Mouse (Mus musculus) myocyte (in vitro differentiated cells): ENCODE results near the gene Olfr963. TPM values are rescaled to one million over a fixed set of nuclear protein-coding genes. Genes with fewer than 3 reads are reported as not detected.

Experiments used
- H3K27me3 ChIP-seq: one replicate; pipeline ENCODE4 v1.6.1; 2011; ENCODE audit not compliant: control insufficient read depth, insufficient read depth, insufficient read length
- H3K36me3 ChIP-seq: one replicate; pipeline ENCODE4 v1.6.1; 2011; ENCODE audit not compliant: control insufficient read depth, insufficient read depth
- H3K4me2 ChIP-seq: one replicate; pipeline ENCODE4 v1.6.1; 2011; ENCODE audit warnings: low read depth, control low read depth
- H3K4me3 ChIP-seq: one replicate; pipeline ENCODE4 v1.5.1; 2011; ENCODE audit warnings: mild to moderate bottlenecking, control low read depth, moderate library complexity
- H3K79me2 ChIP-seq: one replicate; pipeline ENCODE4 v1.6.1; 2011; ENCODE audit not compliant: control insufficient read depth, insufficient read depth
- H3ac ChIP-seq: one replicate; pipeline ENCODE4 v1.6.1; 2011; ENCODE audit not compliant: control insufficient read depth, insufficient read length
- CEBPB ChIP-seq: IDR thresholded peaks from 2 replicates; pipeline ENCODE4 v1.6.1; 2011; ENCODE audit warnings: mild to moderate bottlenecking, moderate library complexity; ENCODE audit not compliant: poor library complexity, insufficient read depth, severe bottlenecking
- E2F4 ChIP-seq: IDR thresholded peaks from one replicate; pipeline ENCODE4 v1.6.1; 2011; ENCODE audit warnings: mild to moderate bottlenecking, control low read depth, moderate library complexity; ENCODE audit not compliant: insufficient read depth
- MAX ChIP-seq: IDR thresholded peaks from one replicate; pipeline ENCODE4 v1.6.1; 2011; ENCODE audit warnings: low read depth, mild to moderate bottlenecking, control low read depth
- MYOD1 ChIP-seq, 3 experiments: IDR thresholded peaks; one replicate each; pipeline ENCODE4 v1.6.1; 2011; ENCODE audit warnings: control low read depth in 2 of 3, low read depth in 2 of 3, mild to moderate bottlenecking in 2 of 3, moderate library complexity in 1 of 3; ENCODE audit not compliant: insufficient read length in 2 of 3, control insufficient read depth in 1 of 3
- MYOG ChIP-seq, 3 experiments: IDR thresholded peaks; one replicate each; pipeline ENCODE4 v1.6.1; 2011; ENCODE audit warnings: control low read depth in 2 of 3, low read depth in 2 of 3, mild to moderate bottlenecking in 2 of 3; ENCODE audit not compliant: insufficient read length in 2 of 3, control insufficient read depth in 1 of 3, insufficient read depth in 1 of 3
- POLR2A ChIP-seq: IDR thresholded peaks from one replicate; pipeline ENCODE4 v1.6.1; 2011; ENCODE audit warnings: low read depth, mild to moderate bottlenecking, control low read depth, moderate library complexity; ENCODE audit not compliant: insufficient read length
- POLR2AphosphoS2 ChIP-seq: IDR thresholded peaks from one replicate; pipeline ENCODE4 v1.6.1; 2011; ENCODE audit warnings: low read depth, control low read depth; ENCODE audit not compliant: insufficient read length
- REST ChIP-seq: IDR thresholded peaks from one replicate; pipeline ENCODE4 v1.6.1; 2011; ENCODE audit warnings: mild to moderate bottlenecking, control low read depth, moderate library complexity; ENCODE audit not compliant: insufficient read depth, insufficient read length
- SRF ChIP-seq: IDR thresholded peaks from one replicate; pipeline ENCODE4 v1.6.1; 2011; ENCODE audit warnings: low read depth; ENCODE audit not compliant: control insufficient read depth, insufficient read length
- TCF12 ChIP-seq: IDR thresholded peaks from one replicate; pipeline ENCODE4 v1.6.1; 2011; ENCODE audit warnings: mild to moderate bottlenecking, control low read depth; ENCODE audit not compliant: poor library complexity, insufficient read depth, severe bottlenecking
- TCF3 ChIP-seq: IDR thresholded peaks from one replicate; pipeline ENCODE4 v1.6.1; 2011; ENCODE audit warnings: low read depth, control low read depth; ENCODE audit not compliant: insufficient read length
- USF1 ChIP-seq: IDR thresholded peaks from one replicate; pipeline ENCODE4 v1.6.1; 2011; ENCODE audit warnings: low read depth, mild to moderate bottlenecking, control low read depth, moderate library complexity
- polyA plus RNA-seq: library from polyadenylated mRNA; unstranded; fragments of >200 nt; fragmentation: generic; extraction: Trizol; gene quantifications from one replicate; pipeline ENCODE4 v1.2.1, GENCODE M21; 2012; ENCODE audit warnings: missing spikeins

Olfr963 gene
- polyA plus RNA-seq, 1 experiment, result not detected

- no peaks in the 10 kb centered on the region for H3K79me2 ChIP-seq
- H3K4me3 ChIP-seq, result no peak within 1 kb of the TSS
- H3ac ChIP-seq, result no peak within 1 kb of the TSS
- TF ChIP-seq SRF (no peak), CEBPB (no peak), TCF3 (no peak), POLR2AphosphoS2 (no peak), REST (no peak), MAX (no peak), POLR2A (no peak), MYOG (IDR thresholded peaks at IDR 0.05; ENCODE audit: control insufficient read depth in 1 of 3, insufficient read depth in 1 of 3, insufficient read length in 2 of 3, low read depth in 2 of 3) (no peak), TCF12 (no peak), USF1 (no peak), MYOD1 (IDR thresholded peaks at IDR 0.05; ENCODE audit: control insufficient read depth in 1 of 3, insufficient read length in 2 of 3, low read depth in 2 of 3) (no peak), E2F4 (no peak)
- no peaks in the 10 kb centered on the region for H3K27me3 ChIP-seq
- H3K4me2 ChIP-seq, result no peak within 1 kb of the TSS
- no peaks in the 10 kb centered on the region for H3K36me3 ChIP-seq
Measured at GRCm38 (mm10) chr9:39644785-39645184, 22.2 kb upstream of the Olfr963 start, which contains the start of gene Olfr961. TSS of gene Olfr961 (plus strand) at chr9:39645085.

GRCm38 (mm10) chr9:39647382-39647781 lies 19.6 kb upstream of the Olfr963 start:
- Histone ChIP-seq H3K79me2 (no peaks in the 10 kb centered on the region), H3K36me3 (no peaks in the 10 kb centered on the region), H3K27me3 (no peaks in the 10 kb centered on the region), H3ac (no peak overlapping the region), H3K4me3 (no peak overlapping the region), H3K4me2 (no peak overlapping the region)
- TF ChIP-seq MYOG (IDR thresholded peaks at IDR 0.05; ENCODE audit: control insufficient read depth in 1 of 3, insufficient read depth in 1 of 3, insufficient read length in 2 of 3, low read depth in 2 of 3), result no peak
- TF ChIP-seq USF1, result no peak
- no peak for TF ChIP-seq MYOD1 (IDR thresholded peaks at IDR 0.05; ENCODE audit: control insufficient read depth in 1 of 3, insufficient read length in 2 of 3, low read depth in 2 of 3)
- no peak for TF ChIP-seq E2F4
- no peak for TF ChIP-seq POLR2A
- no peak for TF ChIP-seq CEBPB
- TF ChIP-seq REST, result no peak

- Histone ChIP-seq H3ac (no peak overlapping the region), H3K27me3 (no peaks in the 10 kb centered on the region), H3K36me3 (no peaks in the 10 kb centered on the region), H3K79me2 (no peaks in the 10 kb centered on the region), H3K4me3 (no peak overlapping the region), H3K4me2 (no peak overlapping the region)
- TF ChIP-seq CEBPB (no peak), MYOD1 (IDR thresholded peaks at IDR 0.05; ENCODE audit: control insufficient read depth in 1 of 3, insufficient read length in 2 of 3, low read depth in 2 of 3) (no peak), TCF3 (no peak), TCF12 (no peak), POLR2A (no peak), MAX (no peak), SRF (no peak), MYOG (IDR thresholded peaks at IDR 0.05; ENCODE audit: control insufficient read depth in 1 of 3, insufficient read depth in 1 of 3, insufficient read length in 2 of 3, low read depth in 2 of 3) (no peak)
Measured at GRCm38 (mm10) chr9:39654756-39655396, 12.1 kb upstream of the Olfr963 start.

- no peaks in the 10 kb centered on the region for H3K79me2 ChIP-seq
- no peaks in the 10 kb centered on the region for H3K36me3 ChIP-seq
- H3ac ChIP-seq, result no peak overlapping the region
- H3K27me3 ChIP-seq, result no peaks in the 10 kb centered on the region
- no peak overlapping the region for H3K4me2 ChIP-seq
- H3K4me3 ChIP-seq, result no peak overlapping the region
- TF ChIP-seq MYOD1 (IDR thresholded peaks at IDR 0.05; ENCODE audit: control insufficient read depth in 1 of 3, insufficient read length in 2 of 3, low read depth in 2 of 3) (no peak), TCF3 (no peak), SRF (no peak), MAX (no peak), MYOG (IDR thresholded peaks at IDR 0.05; ENCODE audit: control insufficient read depth in 1 of 3, insufficient read depth in 1 of 3, insufficient read length in 2 of 3, low read depth in 2 of 3) (no peak), E2F4 (no peak), USF1 (no peak), CEBPB (no peak)
Measured at GRCm38 (mm10) chr9:39669723-39670122, 2.7 kb downstream of the Olfr963 start.

- TF ChIP-seq CEBPB, result no peak
- H3K27me3 ChIP-seq, result no peaks in the 10 kb centered on the region
- no peak overlapping the region for H3K4me3 ChIP-seq
- H3K36me3 ChIP-seq, result no peaks in the 10 kb centered on the region
- no peak overlapping the region for H3ac ChIP-seq
- H3K4me2 ChIP-seq, result no peak overlapping the region
- no peaks in the 10 kb centered on the region for H3K79me2 ChIP-seq
Measured at GRCm38 (mm10) chr9:39674820-39675219, 7.8 kb downstream of the Olfr963 start.
